Mouse (Mus musculus) limb, embryonic 14.5 days (tissue): Measurements from ENCODE around the gene Lca5l. TPM values are rescaled to one million over a fixed set of nuclear protein-coding genes. Genes with fewer than 3 reads are reported as not detected.

Experiments
- ATAC-seq: fragments of 200-750 bp; cut with Nextera tagmentation; 2 replicates; pipeline ENCODE4 v1.8.0; 2017; ENCODE audit warnings: low read depth, moderate number of reproducible peaks, moderate TSS enrichment; ENCODE audit not compliant: low FRiP score
- DNase-seq: peaks from one replicate; pipeline ENCODE4 v3.0.0-alpha.2; 2015; ENCODE audit warnings: low spot score
- H3K27ac ChIP-seq: fragments of 300-500 bp; sonication (generic); replicated peaks from 2 replicates; pipeline ENCODE4 v1.5.1; 2014; ENCODE audit warnings: low read depth, mild to moderate bottlenecking, low read length, moderate library complexity, mixed read lengths
- H3K27me3 ChIP-seq: fragments of 300-500 bp; sonication (generic); 2 replicates; pipeline ENCODE4 v1.6.1; 2014; ENCODE audit warnings: low read length, mixed read lengths; ENCODE audit not compliant: control insufficient read depth, insufficient read depth
- H3K36me3 ChIP-seq: fragments of 300-500 bp; sonication (generic); 2 replicates; pipeline ENCODE4 v1.6.1; 2014; ENCODE audit warnings: mild to moderate bottlenecking, low read length, moderate library complexity, mixed read lengths; ENCODE audit not compliant: control insufficient read depth, insufficient read depth
- H3K4me1 ChIP-seq: fragments of 300-500 bp; sonication (generic); 2 replicates; pipeline ENCODE4 v1.6.1; 2014; ENCODE audit warnings: antibody characterized with exemption, low read length, mixed read lengths; ENCODE audit not compliant: control insufficient read depth, insufficient read depth
- H3K4me2 ChIP-seq: fragments of 300-500 bp; sonication (generic); replicated peaks from 2 replicates; pipeline ENCODE4 v1.6.1; 2014; ENCODE audit warnings: low read depth, mild to moderate bottlenecking, low read length, moderate library complexity; ENCODE audit not compliant: severe bottlenecking
- H3K4me3 ChIP-seq: fragments of 300-500 bp; sonication (generic); replicated peaks from 2 replicates; pipeline ENCODE4 v1.5.1; 2014; ENCODE audit warnings: low read length
- H3K9ac ChIP-seq: fragments of 300-500 bp; sonication (generic); 2 replicates; pipeline ENCODE4 v1.6.1; 2014; ENCODE audit warnings: mild to moderate bottlenecking, low read depth, low read length, moderate library complexity; ENCODE audit not compliant: severe bottlenecking
- H3K9me3 ChIP-seq: fragments of 300-500 bp; sonication (generic); 2 replicates; pipeline ENCODE4 v1.6.1; 2016; ENCODE audit warnings: low read length; ENCODE audit not compliant: control insufficient read depth
- POLR2A ChIP-seq: fragments of 200-500 bp; IDR thresholded peaks from 2 replicates; pipeline ENCODE4 v1.8.0; 2012; ENCODE audit warnings: inconsistent platforms, mild to moderate bottlenecking, moderate library complexity, borderline replicate concordance; ENCODE audit not compliant: insufficient read depth, insufficient read length; ENCODE audit errors: extremely low read depth
- WGBS: fragments of 180-500 bp; shearing (Covaris S2); extraction: QIAGEN DNeasy Blood & Tissue Kit; methylation state at CpG from one replicate; pipeline ENCODE4 v1.1.7; 2014; 5-methylcytosine and 5-hydroxymethylcytosine counted together
- polyA plus RNA-seq, 2 experiments: library from polyadenylated mRNA; depleted of rRNA in 1 of 2; stranded (reverse) in 1 of 2; unstranded in 1 of 2; fragments of >200 nt; fragmentation: Nextera tagmentation in 1 of 2; extraction: Ambion mirVana in 1 of 2; gene quantifications; 2 replicates each; pipeline versions ENCODE4 v1.2.1 to v1.2.3; 2012 to 2014

Lca5l gene
- polyA plus RNA-seq (2012; rRNA removed) (1.2 and 1.4 TPM in 2 replicates), polyA plus RNA-seq (2014; fragmentation: Nextera tagmentation; extraction: Ambion mirVana) (1.7 TPM in 2 replicates)

- WGBS = 5% methylated on average over 76 of the region's 77 CpGs
- Histone ChIP-seq H3K36me3 (no peaks in the 10 kb centered on the region), H3K4me1 (peaks cover 4% of the 10 kb centered on the region; the same call in 1 of the 2 replicates), H3K4me2 (peak within 1 kb of the TSS; percentile 83), H3K27ac (0 out of 2 replicates have a peak within 1 kb of the TSS, but pooled peaks have one; percentile 28), H3K27me3 (no peaks in the 10 kb centered on the region), H3K9ac (peak within 1 kb of the TSS; percentile 68), H3K4me3 (peak within 1 kb of the TSS; percentile 90), H3K9me3 (no peaks in the 10 kb centered on the region)
- peak; percentile 99 for ATAC-seq
- DNase-seq = peak; percentile 98
- peak; percentile 39; the same call in 1 of the 2 replicates for TF ChIP-seq POLR2A
Measured at GRCm38 (mm10) chr16:96191531-96192506, at the start of gene Lca5l. Gene Lca5l (minus strand): TSS chr16:96192271.

GRCm38 (mm10) chr16:96235366-96235970 lies 43.4 kb upstream of the Lca5l start, which contains the start of gene B3galt5:
Gene B3galt5 (plus strand): TSS chr16:96235801.
- no peaks in the 10 kb centered on the region for H3K9me3 ChIP-seq
- WGBS = 64% methylated on average over 17 of the region's 17 CpGs
- H3K27me3 ChIP-seq = no peaks in the 10 kb centered on the region
- peak; percentile 16 for DNase-seq
- H3K9ac ChIP-seq = no peak within 1 kb of the TSS
- no peak within 1 kb of the TSS for H3K4me3 ChIP-seq
- H3K4me2 ChIP-seq = peak within 1 kb of the TSS; percentile 39
- no peaks in the 10 kb centered on the region for H3K4me1 ChIP-seq
- TF ChIP-seq POLR2A = no peak
- no peaks in the 10 kb centered on the region for H3K36me3 ChIP-seq
- ATAC-seq = no peak
- peak within 1 kb of the TSS; percentile 67 for H3K27ac ChIP-seq

GRCm38 (mm10) chr16:96233996-96234395 lies 41.9 kb upstream of the Lca5l start:
- H3K9ac ChIP-seq = no peak overlapping the region
- DNase-seq (no peak), ATAC-seq (no peak)
- no peak overlapping the region for H3K4me2 ChIP-seq
- H3K36me3 ChIP-seq = no peaks in the 10 kb centered on the region
- H3K9me3 ChIP-seq = no peaks in the 10 kb centered on the region
- no peaks in the 10 kb centered on the region for H3K4me1 ChIP-seq
- H3K27me3 ChIP-seq = no peaks in the 10 kb centered on the region
- no peak for TF ChIP-seq POLR2A
- no peak overlapping the region for H3K4me3 ChIP-seq
- no peak overlapping the region for H3K27ac ChIP-seq
- 89% methylated on average over 8 of the region's 8 CpGs for WGBS

DNA sequence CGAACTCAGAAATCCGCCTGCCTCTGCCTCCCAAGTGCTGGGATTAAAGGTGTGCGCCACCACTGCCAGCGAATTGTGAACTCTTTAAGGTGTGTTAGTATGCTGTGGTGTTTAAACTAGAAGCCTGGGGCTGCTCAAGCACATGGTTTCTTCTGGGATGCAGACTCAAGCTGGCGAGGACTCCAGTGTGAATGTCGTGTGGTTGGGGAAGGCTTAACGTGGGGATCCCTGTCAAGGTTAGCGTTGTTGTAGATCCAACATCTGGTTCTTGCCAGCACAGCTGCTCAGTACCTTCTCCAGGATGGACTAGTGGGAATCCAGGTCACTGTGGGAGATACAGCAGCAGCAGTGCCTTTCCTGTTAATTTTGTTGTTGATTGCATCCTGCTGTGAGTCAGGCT lies 39.9 kb upstream of the Lca5l start:
- no peak for DNase-seq
- H3K9me3 ChIP-seq = no peaks in the 10 kb centered on the region
- ATAC-seq = no peak
- WGBS = 84% methylated on average over 8 of the region's 8 CpGs
- no peak for TF ChIP-seq POLR2A
- H3K9ac ChIP-seq = no peak overlapping the region
- no peak overlapping the region for H3K4me3 ChIP-seq
- no peaks in the 10 kb centered on the region for H3K4me1 ChIP-seq
- H3K36me3 ChIP-seq = no peaks in the 10 kb centered on the region
- no peaks in the 10 kb centered on the region for H3K27me3 ChIP-seq
- no peak overlapping the region for H3K4me2 ChIP-seq
- H3K27ac ChIP-seq = no peak overlapping the region

- Histone ChIP-seq H3K4me2 (no peak overlapping the region), H3K9ac (no peak overlapping the region), H3K27me3 (no peaks in the 10 kb centered on the region), H3K4me3 (no peak overlapping the region), H3K27ac (no peak overlapping the region), H3K4me1 (no peaks in the 10 kb centered on the region), H3K36me3 (no peaks in the 10 kb centered on the region), H3K9me3 (no peaks in the 10 kb centered on the region)
- ATAC-seq (no peak), DNase-seq (no peak)
- WGBS = 81% methylated on average over 4 of the region's 4 CpGs
- no peak for TF ChIP-seq POLR2A
Measured at GRCm38 (mm10) chr16:96231251-96231650, 39.2 kb upstream of the Lca5l start.
